Mouse (Mus musculus) heart, embryonic 11.5 days (tissue): ENCODE results near the gene Fam25c. TPM values are rescaled to one million over a fixed set of nuclear protein-coding genes. Genes with fewer than 3 reads are reported as not detected.

Experiments used
- ATAC-seq: fragments of 200-750 bp; cut with Nextera tagmentation; replicated peaks from 2 replicates; pipeline ENCODE4 v1.8.0; 2017; ENCODE audit warnings: moderate library complexity; ENCODE audit not compliant: insufficient number of reproducible peaks, low FRiP score, low TSS enrichment
- H3K27ac ChIP-seq: fragments of 300-500 bp; sonication (generic); 2 replicates; pipeline ENCODE4 v1.5.1; 2014; ENCODE audit warnings: mild to moderate bottlenecking, low read depth, low read length
- H3K27me3 ChIP-seq: fragments of 300-500 bp; sonication (generic); 2 replicates; pipeline ENCODE4 v1.6.1; 2014; ENCODE audit warnings: mild to moderate bottlenecking, low read length, mixed read lengths; ENCODE audit not compliant: control insufficient read depth, insufficient read depth
- H3K36me3 ChIP-seq: fragments of 300-500 bp; sonication (generic); 2 replicates; pipeline ENCODE4 v1.6.1; 2014; ENCODE audit warnings: mild to moderate bottlenecking, low read length, moderate library complexity, mixed read lengths; ENCODE audit not compliant: control insufficient read depth, insufficient read depth
- H3K4me1 ChIP-seq: fragments of 300-500 bp; sonication (generic); 2 replicates; pipeline ENCODE4 v1.6.1; 2014; ENCODE audit warnings: low read length; ENCODE audit not compliant: control insufficient read depth, insufficient read depth
- H3K4me2 ChIP-seq: fragments of 300-500 bp; sonication (generic); 2 replicates; pipeline ENCODE4 v1.6.1; 2014; ENCODE audit warnings: mild to moderate bottlenecking, moderate library complexity
- H3K4me3 ChIP-seq: fragments of 300-500 bp; sonication (generic); 2 replicates; pipeline ENCODE4 v1.5.1; 2014; ENCODE audit warnings: low read depth, low read length
- H3K9ac ChIP-seq: fragments of 300-500 bp; sonication (generic); 2 replicates; pipeline ENCODE4 v1.6.1; 2014; ENCODE audit warnings: mild to moderate bottlenecking, low read depth, low read length, moderate library complexity
- H3K9me3 ChIP-seq: fragments of 300-500 bp; sonication (generic); replicated peaks from 2 replicates; pipeline ENCODE4 v1.6.1; 2016; ENCODE audit warnings: low read length; ENCODE audit not compliant: control insufficient read depth
- WGBS: fragments of 180-500 bp; shearing (Covaris S2); extraction: QIAGEN DNeasy Blood & Tissue Kit; methylation state at CpG from one replicate; pipeline ENCODE4 v1.1.7; 2014; ENCODE audit not compliant: insufficient replicate concordance; 5-methylcytosine and 5-hydroxymethylcytosine counted together
- polyA plus RNA-seq: library from polyadenylated mRNA; unstranded; fragments of >200 nt; fragmentation: Nextera tagmentation; extraction: Ambion mirVana; gene quantifications from 2 replicates; pipeline ENCODE4 v1.2.1, GENCODE M21; 2014

Gene Fam25c
- polyA plus RNA-seq, 1 experiment from 2014 or later = not detected

GRCm38 (mm10) chr14:34302681-34303242, 52.5 kb downstream of the Fam25c start:
- Histone ChIP-seq H3K4me1 (peaks cover under 1% of the 10 kb centered on the region; the same call in 1 of the 2 replicates), H3K27ac (no peak overlapping the region), H3K27me3 (no peaks in the 10 kb centered on the region), H3K4me3 (no peak overlapping the region), H3K9me3 (no peaks in the 10 kb centered on the region), H3K36me3 (no peaks in the 10 kb centered on the region), H3K4me2 (no peak overlapping the region), H3K9ac (no peak overlapping the region)
- ATAC-seq = no peak
- 69% methylated on average over 5 of the region's 5 CpGs for WGBS

Other genes with a start within 250 kb of the Fam25c start
- 0.20 and 0.23 TPM in 2 replicates for gene Npy4r, start 202.9 kb downstream of the Fam25c start, polyA plus RNA-seq
- gene Gprin2, start 153.8 kb downstream of the Fam25c start, polyA plus RNA-seq = 0.04 and 0.08 TPM in 2 replicates
- 0.16 TPM in 1 of 2 replicates, not detected in the other for gene Syt15, start 135.8 kb downstream of the Fam25c start, polyA plus RNA-seq
- 6.2 and 6.9 TPM in 2 replicates for gene Shld2, start 44.9 kb downstream of the Fam25c start, polyA plus RNA-seq
- gene Glud1, start 44.7 kb downstream of the Fam25c start, polyA plus RNA-seq = 64.4 and 67.3 TPM in 2 replicates
- 2.4 and 2.9 TPM in 2 replicates for gene Sncg, start 19.4 kb upstream of the Fam25c start, polyA plus RNA-seq
- gene Mmrn2, start 20.0 kb upstream of the Fam25c start, polyA plus RNA-seq = 15.8 and 23.1 TPM in 2 replicates
- gene Bmpr1a, start 147.9 kb upstream of the Fam25c start, polyA plus RNA-seq = 48.1 and 48.5 TPM in 2 replicates
- not detected in 2 replicates for gene 9230112D13Rik, start 167.4 kb upstream of the Fam25c start, polyA plus RNA-seq
- gene Ldb3, start 233.2 kb upstream of the Fam25c start, polyA plus RNA-seq = 221 and 225 TPM in 2 replicates
- gene Opn4, start 244.7 kb upstream of the Fam25c start, polyA plus RNA-seq = 4.1 and 4.2 TPM in 2 replicates